Mouse (Mus musculus) small intestine, adult 2 months (tissue): ENCODE results near the gene Megf9.

Experiments used
- CTCF ChIP-seq: fragments of 200-500 bp; IDR thresholded peaks from 2 replicates; pipeline ENCODE4 v1.5.1; 2012; ENCODE audit warnings: low read depth, mild to moderate bottlenecking, control low read depth, inconsistent platforms, low read length, moderate library complexity, mixed read lengths; ENCODE audit not compliant: insufficient replicate concordance, insufficient read length; ENCODE audit errors: extremely low read depth
- POLR2A ChIP-seq: fragments of 200-500 bp; IDR thresholded peaks from 2 replicates; pipeline ENCODE4 v1.6.1; 2012; ENCODE audit warnings: low read depth, mild to moderate bottlenecking, control low read depth, inconsistent platforms, low read length, moderate library complexity

DNA sequence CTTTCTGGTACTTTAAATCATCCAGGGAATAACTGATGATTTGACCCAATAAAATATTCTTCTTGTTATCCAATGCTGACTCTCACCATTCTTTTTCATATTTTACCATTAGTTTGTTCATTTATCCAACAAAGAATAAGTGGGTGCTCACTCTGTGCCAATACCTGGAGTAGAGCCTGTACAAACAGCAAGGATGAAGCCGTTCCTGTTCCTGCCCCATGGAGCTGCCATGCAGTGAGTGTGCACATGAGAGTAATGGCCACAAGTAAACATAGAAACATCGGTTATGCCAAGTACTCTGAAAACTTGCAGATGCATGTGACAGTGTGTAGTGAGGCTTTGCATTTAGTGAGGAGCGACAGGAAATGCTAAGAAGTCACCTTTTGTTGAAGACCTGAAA lies 82.6 kb downstream of the Megf9 start:
- no peak for TF ChIP-seq POLR2A
- TF ChIP-seq CTCF: no peak
